Mouse (Mus musculus) retina, postnatal 7 days (tissue): ENCODE data around the gene Thbd.

Experiments
- DNase-seq: peaks from one replicate; pipeline ENCODE4 v3.0.0-alpha.2; 2012; ENCODE audit warnings: low read depth, low spot score

Thbd gene

DNA sequence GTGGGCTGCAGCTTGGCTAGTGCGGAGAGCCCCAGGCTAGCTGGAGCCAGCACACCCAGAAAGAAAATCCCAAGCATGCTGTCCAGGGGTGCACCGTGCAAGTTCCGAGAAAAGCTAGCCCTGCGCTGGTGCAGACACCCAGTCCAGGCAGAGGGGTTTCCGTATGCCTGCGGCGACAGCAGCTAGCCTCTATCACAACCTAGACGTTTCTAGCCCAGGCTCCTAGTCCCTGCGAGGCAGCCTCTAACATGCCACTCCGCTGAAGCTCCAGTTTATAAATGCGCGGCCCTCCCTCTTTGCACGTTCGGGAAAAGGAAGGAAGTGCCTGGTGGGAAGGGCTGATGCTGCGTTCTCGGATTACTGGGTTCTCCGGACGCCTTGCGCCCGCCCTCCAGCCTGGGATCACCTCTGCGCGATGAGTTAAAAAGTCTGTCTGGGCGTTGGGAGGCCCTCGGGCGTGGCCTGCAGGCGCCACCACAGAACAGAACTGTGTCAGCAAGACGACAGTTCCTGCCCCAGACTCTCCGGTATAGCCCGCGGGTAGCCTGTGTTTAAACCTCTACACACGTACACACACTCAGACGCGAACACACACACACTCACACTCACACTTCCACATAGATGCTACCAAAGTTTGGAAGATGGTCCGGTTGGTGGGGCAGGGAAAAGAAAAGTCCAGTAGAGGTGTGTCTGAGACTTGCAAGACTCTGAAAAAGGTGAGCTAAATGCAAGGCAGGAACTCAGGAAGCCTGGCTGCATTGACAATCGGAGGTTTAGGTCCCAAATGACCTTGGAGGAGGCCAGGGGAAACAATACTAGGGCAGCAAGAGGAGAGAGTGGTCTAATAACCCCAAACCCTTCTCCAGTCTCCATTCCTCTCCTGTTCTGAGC lies at the start of gene Thbd:
Gene Thbd (minus strand): TSS at position 319 of the 891 bp plus-strand sequence.
- DNase-seq, result no peak

DNA sequence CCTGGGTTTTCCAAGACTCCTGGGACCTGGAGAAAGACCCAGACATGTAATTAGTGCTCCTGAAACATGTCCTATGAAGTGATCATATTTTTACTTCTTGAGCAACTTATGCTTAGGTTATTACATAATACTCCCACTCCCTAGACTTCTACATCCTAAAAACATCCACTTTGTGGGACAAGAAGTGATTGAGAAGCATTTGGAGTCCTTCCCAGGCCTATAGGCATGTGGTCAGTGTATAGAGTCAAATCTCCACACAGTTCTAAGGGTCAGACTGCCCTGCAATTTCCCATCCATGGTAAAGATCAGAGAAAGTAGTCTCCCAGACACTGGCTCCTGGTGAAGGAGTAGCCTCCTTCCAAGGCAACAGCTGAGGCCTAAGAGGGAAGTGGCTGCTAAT lies 47.4 kb upstream of the Thbd start:
- DNase-seq, result no peak

DNA sequence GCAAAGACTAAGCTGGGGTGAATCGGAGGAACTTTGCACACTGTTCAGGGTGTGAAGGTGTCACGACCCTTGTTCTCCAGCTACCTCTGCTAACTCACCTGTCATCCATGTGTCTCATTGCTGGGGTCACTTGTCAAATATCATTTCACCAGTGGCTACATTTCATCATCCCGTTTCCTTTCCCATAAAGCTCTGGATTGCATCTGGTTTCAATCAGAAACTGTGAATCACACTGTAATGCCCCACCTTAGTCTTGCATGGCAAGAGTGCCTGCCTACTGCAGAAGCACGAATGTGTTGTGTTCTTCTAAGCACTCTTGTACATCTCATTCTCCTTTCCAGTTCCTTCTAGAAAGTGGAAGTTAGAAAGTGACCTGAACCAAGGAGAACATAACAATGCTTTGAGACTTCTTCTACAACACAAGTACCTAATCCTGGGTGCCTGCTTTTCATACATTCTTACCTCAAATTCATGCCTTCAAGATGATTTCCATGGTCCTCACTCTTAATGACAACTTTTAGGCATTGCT lies 46.1 kb upstream of the Thbd start:
- DNase-seq, result no peak

DNA sequence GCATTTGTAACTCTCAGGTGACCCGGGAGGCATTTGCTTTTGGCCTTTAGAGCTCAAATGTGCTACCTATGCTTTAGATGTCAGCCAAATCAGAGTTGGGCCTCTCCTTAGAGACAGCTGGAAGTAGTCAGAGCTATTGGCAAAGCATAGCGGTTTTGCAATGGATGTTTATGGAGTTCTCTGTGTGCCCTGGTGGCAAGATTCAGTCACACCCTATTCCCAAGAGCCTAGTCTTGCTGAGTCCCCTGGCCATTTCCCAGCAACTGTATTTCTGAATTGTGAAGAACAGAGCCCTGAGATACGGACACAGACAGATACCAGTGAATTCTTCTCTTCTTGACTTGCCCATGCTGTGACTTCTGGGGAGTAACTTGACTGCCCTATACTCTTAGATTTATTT lies 45.1 kb upstream of the Thbd start:
- DNase-seq, result no peak

DNA sequence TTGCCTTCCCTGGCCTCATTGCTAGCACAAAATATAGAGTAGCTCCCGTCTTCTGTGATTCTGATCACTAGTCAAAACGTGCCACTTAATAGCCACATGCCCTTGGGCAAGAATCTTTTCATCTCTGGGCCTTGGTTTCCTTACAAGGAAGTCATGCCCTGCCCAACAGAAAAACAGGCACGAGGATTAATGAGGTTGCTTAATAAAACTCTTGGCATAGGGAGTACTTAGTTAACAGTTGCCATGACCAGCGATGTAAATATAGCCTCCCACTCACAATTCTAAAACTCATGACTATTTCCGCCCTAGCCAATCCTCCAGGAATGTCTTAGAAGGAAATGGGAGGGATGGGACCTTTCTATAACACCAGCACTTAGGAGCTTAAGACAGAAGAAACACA lies 43.5 kb upstream of the Thbd start:
- DNase-seq, result no peak

DNA sequence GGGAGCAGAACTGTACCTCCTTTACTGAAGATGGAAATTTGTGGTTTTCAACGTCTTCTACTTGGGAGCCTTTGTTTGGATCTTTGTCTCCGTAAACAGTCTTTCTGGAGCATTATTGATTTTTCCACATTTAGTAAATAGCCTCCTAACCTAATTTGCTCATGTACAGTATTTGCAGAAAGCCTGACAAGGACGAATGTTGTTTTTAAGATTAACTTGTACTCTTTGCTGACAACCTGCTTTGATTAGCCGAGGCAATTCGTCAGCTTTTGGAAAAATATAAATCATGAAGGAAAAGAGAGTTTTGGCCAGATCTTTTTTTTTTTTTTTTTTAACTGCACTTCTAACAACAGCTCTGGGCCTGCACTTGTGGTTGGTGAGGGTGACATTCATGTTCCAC lies 42.6 kb upstream of the Thbd start:
- no peak for DNase-seq

DNA sequence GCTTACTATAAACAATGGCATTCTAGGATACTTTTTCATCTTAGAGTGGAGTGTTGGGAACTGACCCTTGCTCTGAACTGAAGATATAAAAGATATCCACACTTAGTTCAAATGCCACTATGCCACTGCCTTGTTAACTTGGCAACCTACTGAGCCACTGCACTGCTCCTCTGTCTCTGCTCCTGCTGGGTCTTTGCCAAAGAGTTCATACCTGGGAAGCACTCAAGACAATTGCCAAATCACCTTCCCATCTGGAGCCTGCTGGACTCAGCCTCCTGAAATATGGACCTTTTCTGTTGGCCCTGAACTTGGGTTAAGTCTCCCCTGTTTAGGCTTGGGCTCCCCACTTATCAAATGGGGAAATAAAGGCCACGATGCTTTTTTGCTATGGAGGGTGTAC lies 41.7 kb upstream of the Thbd start:
- DNase-seq, result no peak

DNA sequence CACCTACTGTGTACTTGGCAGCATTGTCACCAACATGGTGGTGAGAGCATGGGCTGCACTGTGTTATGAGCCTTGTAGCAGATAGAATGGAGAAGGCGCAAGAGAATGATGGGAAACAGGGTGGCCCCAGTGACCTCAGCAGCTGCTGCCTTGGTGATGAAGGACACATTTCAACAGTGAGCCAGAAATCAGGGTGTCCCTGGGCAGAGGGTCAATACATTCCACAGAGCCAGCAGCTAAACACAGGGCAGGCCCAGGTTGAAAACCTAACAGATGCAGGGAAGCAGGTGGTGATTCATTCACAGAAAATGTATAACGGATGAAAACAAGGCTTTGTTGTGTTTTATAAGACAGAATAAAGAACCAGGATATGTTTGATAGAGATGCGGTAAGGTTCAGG lies 38.5 kb upstream of the Thbd start:
- DNase-seq, result no peak

DNA sequence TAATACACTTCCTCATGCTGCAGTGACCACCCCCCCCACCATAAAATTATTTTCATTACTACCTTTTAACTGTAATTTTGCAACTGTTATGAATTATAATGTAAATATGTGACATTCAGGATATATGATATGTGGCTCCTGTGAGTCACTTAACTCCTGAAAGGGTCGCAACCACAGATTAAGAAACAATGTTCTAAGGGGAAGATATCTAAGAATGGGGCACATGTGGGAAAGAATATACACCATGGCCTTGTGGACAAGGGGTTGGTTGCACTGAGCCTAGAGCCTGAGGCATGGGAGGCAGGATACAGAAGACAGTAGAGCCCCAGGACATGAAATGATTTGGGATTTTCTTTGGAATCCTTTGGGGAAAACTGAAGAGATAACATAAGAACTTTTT lies 37.6 kb upstream of the Thbd start:
- no peak for DNase-seq

DNA sequence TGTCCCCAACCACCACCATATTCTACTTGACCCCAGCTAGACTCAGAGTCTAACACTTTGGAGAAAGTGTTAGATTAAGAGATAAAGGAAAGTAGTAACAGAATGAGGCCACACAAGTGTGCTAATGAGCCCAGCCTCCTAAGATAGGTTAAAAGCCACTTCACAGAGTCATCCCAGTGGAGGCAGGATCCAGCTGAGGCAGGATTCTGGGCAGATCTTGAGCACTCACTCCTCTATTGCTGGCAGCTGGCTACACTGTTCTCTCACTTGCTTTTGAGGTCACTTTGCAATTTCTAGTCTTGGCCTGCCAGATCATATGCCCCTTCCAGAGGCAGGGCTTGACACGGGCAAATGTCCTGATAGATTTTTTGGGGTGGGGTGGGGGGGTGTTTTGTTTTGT lies 36.5 kb upstream of the Thbd start:
- no peak for DNase-seq

DNA sequence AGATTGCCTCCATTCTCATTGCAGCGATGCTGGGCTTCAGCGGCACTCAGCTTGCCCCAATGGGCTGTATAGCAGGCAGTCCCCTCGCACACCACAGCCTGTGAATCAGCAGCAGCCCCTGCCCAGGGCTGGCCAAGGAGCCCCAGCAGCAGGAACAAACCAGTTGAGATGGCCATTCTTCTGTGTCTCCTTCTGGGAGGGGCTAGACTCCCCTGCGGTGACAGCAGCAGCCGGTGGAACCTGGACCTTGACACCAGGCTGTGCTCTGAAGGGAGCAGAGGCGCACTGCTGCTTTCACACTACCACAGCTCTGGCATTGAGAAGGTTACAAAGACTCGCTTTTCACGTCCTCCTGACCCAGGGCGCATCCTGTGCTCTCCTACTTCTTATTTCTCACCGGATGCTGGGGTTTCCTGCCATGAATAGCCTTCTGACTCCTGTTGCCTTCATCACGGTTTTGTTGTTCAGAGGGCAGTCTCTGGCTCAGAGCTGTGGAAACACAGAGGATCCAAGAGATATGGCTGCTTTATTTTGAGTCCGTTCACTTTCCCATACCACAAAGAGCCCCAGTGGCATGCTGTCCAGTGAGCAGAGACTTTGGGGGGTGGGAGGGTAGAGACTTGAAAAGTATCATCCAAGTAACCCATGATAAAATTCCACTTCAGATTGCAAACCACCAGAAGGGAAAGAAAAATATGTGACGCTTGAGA lies 35.4 kb upstream of the Thbd start, which contains the start of gene Cd93:
Gene Cd93 (minus strand): TSS at position 315 of the 710 bp plus-strand sequence.
- no peak for DNase-seq

DNA sequence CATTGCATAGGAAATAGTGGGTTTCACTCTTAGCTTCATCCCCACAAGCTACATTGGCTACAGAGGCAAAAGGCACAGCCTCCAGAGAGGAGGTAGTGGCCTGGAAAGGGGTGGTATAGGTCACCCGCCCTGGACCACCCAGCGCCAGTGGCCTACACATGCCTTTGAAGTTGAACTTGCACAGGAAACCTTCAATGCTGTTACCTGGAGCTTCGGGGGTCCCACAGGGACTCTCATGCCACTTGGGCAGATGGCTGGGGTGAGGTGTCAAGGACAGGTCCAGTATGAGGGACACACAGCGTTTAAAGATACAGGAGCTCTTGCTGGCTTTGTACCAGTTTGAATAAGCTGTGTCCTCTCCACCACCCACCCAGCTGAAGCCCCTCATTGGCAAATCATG lies 34.7 kb upstream of the Thbd start:
- DNase-seq, result no peak

DNA sequence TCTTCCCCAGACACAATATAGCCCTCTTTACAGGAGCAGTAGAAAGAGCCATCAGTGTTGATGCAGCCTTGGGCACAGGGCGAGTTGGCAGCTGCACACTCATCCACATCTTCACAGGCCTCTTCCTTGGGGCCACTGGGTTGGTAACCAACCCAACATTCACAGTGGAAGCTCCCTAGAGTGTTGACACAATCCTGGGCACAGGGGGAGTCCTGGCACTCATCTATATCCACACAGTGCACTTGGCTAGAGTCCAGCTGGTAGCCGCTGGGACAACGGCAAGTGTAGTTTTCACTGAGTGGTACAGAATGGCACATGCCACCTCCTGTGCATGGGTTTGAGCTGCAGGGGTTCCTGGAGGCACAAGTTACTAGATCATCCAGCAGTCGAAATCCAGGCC lies 34.2 kb upstream of the Thbd start:
- no peak for DNase-seq

DNA sequence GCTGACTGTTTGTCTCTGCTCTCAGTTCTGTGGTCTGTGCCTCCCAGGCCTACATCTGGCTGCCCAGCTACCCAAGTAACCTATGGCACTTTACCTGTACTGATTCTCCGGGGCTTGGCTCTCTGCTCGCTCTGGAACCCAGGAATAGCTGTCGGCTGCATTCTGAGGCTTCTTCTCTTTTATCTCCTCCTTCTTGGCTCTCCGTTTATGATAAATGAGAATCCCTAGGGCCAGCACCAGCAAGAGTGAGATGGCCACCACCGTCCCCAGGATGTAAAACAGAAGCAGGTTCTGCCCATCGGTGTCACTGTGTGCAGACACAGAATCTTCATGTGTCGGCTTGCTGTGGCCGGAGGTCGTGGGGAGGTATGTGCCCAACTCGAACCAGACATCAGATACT lies 33.4 kb upstream of the Thbd start:
- no peak for DNase-seq

DNA sequence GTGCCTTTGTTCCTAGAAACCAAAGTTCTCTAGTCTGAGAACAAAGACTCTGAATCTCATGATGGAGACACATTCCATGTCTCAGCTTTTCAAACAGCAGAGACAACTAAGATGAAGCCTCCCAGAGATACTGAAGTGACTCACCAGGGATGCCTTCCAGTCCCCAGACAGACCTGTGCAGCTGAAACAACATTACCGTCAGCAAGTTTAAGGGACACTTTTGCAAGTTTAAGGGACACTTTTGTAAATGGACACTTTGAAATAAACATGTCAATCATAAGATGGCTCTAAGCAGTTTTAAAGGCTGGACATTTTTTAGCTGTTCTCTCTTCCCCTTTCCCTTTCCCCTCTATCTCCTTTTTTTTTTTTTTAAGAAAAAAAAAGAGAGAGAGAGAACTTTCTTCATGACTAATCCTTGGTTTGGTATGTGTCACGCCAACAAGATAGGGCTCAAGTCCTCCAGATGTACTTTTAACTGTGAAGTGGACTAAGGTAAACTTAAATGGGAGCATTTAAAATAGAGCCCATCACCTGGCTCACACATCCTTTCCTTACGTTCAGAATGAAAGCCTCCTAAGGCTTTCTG lies 31.8 kb upstream of the Thbd start:
- DNase-seq, result no peak

DNA sequence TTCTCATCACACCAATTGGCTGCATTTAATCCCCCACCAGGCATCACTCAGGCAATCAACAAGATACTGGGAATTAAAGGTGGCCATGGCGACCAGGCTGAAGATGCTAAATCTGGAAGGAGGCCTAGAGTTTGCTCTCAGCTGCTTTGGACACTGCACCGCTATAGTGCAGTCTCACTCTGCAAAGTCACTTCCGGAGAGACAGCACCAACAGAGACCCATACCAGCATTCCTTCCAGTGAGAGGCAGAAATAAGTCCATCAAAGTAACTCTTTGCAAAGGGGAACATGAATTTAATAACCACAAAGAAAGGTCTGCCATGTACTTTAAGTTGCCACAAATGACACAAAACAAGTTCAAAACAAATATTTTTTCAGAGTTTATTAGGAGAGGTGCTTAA lies 28.3 kb upstream of the Thbd start:
- no peak for DNase-seq

DNA sequence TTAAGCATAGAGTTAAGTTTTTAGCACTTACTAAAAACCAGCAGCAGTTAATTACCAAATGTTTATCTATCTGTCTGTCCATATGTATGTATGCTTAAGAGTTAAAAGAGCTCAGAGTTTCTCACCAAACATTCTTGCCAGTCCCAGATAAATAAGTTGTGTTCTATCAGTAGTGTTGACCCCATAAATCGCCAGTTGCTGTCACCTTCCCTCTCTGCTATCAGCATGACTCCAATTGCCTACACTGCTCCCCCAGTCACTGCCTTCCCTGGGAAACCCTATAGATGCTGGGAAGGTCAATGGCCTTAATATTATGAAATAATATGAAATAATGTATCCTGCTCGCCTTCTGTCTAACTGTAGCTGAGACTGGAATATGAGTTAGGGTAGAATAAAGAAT lies 24.4 kb upstream of the Thbd start:
- DNase-seq, result no peak

DNA sequence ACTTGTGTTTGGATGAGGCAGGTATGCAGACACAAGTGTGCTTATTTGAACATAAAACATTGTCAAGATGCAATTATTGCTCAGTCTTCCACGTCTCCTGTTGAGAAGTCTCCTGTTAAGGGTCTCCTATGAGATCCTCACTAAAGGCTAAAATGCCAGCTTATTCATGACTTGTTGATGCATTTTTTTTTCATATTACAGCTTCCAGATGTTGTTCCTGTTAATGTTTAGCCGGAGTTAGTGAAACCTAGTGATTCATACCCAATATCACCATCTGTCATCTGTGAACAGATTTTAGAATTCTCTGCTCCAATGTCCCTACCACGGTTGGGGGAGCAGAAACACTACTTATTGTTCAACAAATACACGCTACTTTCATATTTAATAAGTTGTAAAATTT lies 23.0 kb upstream of the Thbd start:
- no peak for DNase-seq

DNA sequence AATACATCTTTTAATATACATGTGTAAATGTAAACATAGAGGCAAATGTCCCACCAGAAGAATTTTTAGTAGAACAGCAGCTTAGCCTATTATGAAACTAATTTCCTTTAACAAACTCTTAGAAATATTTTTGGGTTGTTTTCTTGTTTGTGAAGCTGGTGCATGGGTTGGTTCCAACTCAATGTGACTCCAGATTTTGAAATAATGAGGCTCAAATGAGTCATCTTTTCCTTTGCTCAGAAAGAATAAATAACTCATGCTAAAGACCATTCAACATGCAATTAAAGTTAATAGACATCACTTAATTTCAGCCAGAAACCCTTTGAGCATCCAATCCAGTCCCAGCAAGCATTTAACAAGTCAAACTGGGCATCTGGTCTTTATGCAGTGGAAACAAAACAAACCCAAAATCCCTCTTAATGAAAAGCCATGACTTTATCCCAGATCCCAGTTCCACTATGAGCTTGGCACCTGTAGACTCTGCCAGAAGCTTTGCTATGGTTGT lies 21.1 kb upstream of the Thbd start:
- no peak for DNase-seq

DNA sequence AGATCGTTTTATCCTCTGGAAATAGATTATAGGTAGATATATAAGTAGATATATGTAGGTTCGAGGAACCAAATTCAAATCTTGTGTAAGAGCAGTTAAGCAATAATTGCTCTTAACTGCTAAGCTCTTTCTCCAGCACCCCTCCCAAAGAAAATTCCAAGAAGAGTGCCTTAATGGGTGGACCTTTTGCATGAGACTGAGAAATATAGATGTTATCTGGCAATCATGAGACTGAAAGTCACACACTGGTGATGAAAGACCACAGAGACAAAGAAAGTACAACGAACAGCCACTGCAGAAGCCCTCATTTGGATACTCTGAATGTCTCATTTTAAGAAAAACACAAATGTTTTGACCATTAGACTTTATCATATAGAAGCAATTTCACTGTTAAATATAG lies 20.5 kb upstream of the Thbd start:
- no peak for DNase-seq

DNA sequence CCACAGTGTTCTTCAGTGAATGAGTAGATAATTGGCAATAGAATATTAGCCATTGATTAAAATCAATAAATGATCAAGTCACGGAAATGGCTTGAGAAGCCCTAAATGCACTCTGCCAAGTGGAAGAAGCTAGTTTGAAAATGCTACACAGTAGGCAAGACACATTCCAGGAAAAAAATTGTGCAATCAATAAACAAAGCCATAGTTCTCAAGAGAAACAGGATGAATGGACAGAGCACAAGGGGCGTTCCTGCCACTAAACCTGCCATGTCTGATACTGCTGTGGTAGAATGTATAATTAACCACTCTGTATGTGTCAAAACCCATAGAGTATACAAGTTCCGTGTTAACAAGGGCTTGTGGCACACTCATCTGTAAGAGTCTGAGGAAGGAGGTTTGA lies 19.6 kb upstream of the Thbd start:
- no peak for DNase-seq

DNA sequence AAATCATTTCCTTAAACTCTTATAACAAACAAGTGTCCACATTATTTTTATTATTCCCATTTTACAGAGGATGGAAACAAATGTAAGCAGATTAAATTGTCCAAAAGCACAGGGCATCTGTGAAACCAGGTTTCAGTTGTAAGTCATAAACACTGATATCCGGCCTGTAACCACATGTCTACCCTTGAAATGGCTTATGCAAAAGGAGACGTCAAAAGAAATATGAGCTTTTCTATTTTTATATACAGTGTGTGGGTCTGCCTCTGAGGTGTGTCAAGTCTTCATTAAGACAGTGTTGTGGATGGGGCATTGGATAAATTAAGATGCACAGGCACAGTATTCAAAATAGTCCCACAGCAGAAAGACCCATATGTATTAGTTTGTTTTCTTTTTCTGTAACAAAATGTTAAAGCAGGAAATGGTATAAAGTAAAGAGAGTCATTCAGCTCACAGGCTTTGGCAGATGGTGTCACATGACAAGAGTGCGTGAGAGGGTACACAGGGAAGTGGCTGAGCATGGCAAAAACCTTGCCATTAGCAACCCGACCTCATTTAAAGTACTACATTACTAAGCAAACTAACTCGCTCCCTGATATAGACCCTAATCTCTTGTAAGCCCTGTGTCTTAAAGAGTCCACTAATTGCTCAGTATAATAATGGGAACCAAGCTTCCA lies 17.9 kb upstream of the Thbd start:
- no peak for DNase-seq
